Mouse (Mus musculus): ENCODE measurements at regions not wholly inside any gene's neighbourhood (a gene's known extent, or its start where the extent isn't known, plus 50 kb on each side); places are given as distances from the start of the nearest gene placed in this dataset.

DNA sequence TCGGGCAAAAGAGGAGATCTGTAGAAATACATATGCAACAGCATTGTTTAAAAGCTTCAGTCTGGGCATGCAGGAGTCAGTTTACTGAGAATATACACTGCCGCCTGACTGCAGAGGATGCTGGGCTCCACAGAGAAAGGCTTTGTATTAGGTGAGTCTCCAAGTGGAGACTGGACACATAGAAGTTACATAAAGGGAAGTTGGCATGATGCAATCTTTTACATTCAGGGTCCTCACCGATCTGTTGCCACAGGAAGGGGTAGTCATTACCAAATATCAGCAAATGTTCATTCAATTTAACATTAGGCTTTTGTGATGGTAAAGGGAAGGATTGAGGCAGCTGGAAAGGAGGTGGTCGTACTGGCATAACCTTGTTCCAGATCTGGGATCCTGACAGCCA is 89.7 kb upstream of the Arntl start:
- no peaks in the 10 kb centered on the region for H3K36me3 ChIP-seq (ENCODE audit: control insufficient read depth, insufficient read depth, low read length)
- peaks cover 10% of the 10 kb centered on the region for H3K4me1 ChIP-seq (ENCODE audit: control insufficient read depth, insufficient read depth, low read length)
- 81% methylated on average over 4 of the region's 4 CpGs for WGBS
- no peaks in the 10 kb centered on the region for H3K9me3 ChIP-seq (ENCODE audit: control insufficient read depth, low read depth, low read length)
- H3K27ac ChIP-seq (ENCODE audit: low read length) = no peak overlapping the region
- no peak overlapping the region for H3K4me3 ChIP-seq (ENCODE audit: low read depth, low read length)
- H3K9ac ChIP-seq (replicated peaks; ENCODE audit: low read depth, low read length) = no peak overlapping the region
- H3K4me2 ChIP-seq (replicated peaks; ENCODE audit: low read depth, low read length) = no peak overlapping the region
- ATAC-seq (ENCODE audit: insufficient number of reproducible peaks, insufficient read depth, low FRiP score, low read depth) = no peak
- no peaks in the 10 kb centered on the region for H3K27me3 ChIP-seq (ENCODE audit: control insufficient read depth, insufficient read depth, low read length)

GRCm38 (mm10) chr7:113121911-113122319 is 85.3 kb upstream of the Arntl start:
- H3K4me1 ChIP-seq (ENCODE audit: control insufficient read depth, insufficient read depth, low read length) = peaks cover 5% of the 10 kb centered on the region; the same call in 1 of the 2 replicates
- peak overlapping the region; percentile 66; the same call in 1 of the 2 replicates for H3K27ac ChIP-seq (ENCODE audit: low read length)
- H3K9ac ChIP-seq (replicated peaks; ENCODE audit: low read depth, low read length) = no peak overlapping the region
- H3K36me3 ChIP-seq (ENCODE audit: control insufficient read depth, insufficient read depth, low read length) = no peaks in the 10 kb centered on the region
- H3K4me3 ChIP-seq (ENCODE audit: low read depth, low read length) = no peak overlapping the region
- H3K27me3 ChIP-seq (ENCODE audit: control insufficient read depth, insufficient read depth, low read length) = no peaks in the 10 kb centered on the region
- no peaks in the 10 kb centered on the region for H3K9me3 ChIP-seq (ENCODE audit: control insufficient read depth, low read depth, low read length)
- peak; percentile 91 for ATAC-seq (ENCODE audit: insufficient number of reproducible peaks, insufficient read depth, low FRiP score, low read depth)
- H3K4me2 ChIP-seq (replicated peaks; ENCODE audit: low read depth, low read length) = no peak overlapping the region
- 22% methylated on average over 6 of the region's 6 CpGs for WGBS

- WGBS = 82% methylated on average over 1 of the region's 1 CpGs
- no peak overlapping the region for H3K4me2 ChIP-seq (replicated peaks; ENCODE audit: low read depth, low read length)
- no peak overlapping the region for H3K9ac ChIP-seq (replicated peaks; ENCODE audit: low read depth, low read length)
- H3K27me3 ChIP-seq (ENCODE audit: control insufficient read depth, insufficient read depth, low read length) = no peaks in the 10 kb centered on the region
- H3K27ac ChIP-seq (ENCODE audit: low read length) = no peak overlapping the region
- peaks cover 5% of the 10 kb centered on the region; the same call in 1 of the 2 replicates for H3K4me1 ChIP-seq (ENCODE audit: control insufficient read depth, insufficient read depth, low read length)
- ATAC-seq (ENCODE audit: insufficient number of reproducible peaks, insufficient read depth, low FRiP score, low read depth) = no peak
- H3K9me3 ChIP-seq (ENCODE audit: control insufficient read depth, low read depth, low read length) = no peaks in the 10 kb centered on the region
- no peak overlapping the region for H3K4me3 ChIP-seq (ENCODE audit: low read depth, low read length)
- no peaks in the 10 kb centered on the region for H3K36me3 ChIP-seq (ENCODE audit: control insufficient read depth, insufficient read depth, low read length)
Measured at GRCm38 (mm10) chr7:113126010-113126409, 81.3 kb upstream of the Arntl start.

GRCm38 (mm10) chr7:113130552-113130951 is 76.7 kb upstream of the Arntl start:
- H3K4me3 ChIP-seq (ENCODE audit: low read depth, low read length) = no peak overlapping the region
- 77% methylated on average over 6 of the region's 6 CpGs for WGBS
- H3K9ac ChIP-seq (replicated peaks; ENCODE audit: low read depth, low read length) = no peak overlapping the region
- H3K9me3 ChIP-seq (ENCODE audit: control insufficient read depth, low read depth, low read length) = no peaks in the 10 kb centered on the region
- no peaks in the 10 kb centered on the region for H3K36me3 ChIP-seq (ENCODE audit: control insufficient read depth, insufficient read depth, low read length)
- no peak overlapping the region for H3K27ac ChIP-seq (ENCODE audit: low read length)
- H3K27me3 ChIP-seq (ENCODE audit: control insufficient read depth, insufficient read depth, low read length) = no peaks in the 10 kb centered on the region
- ATAC-seq (ENCODE audit: insufficient number of reproducible peaks, insufficient read depth, low FRiP score, low read depth) = no peak
- H3K4me2 ChIP-seq (replicated peaks; ENCODE audit: low read depth, low read length) = no peak overlapping the region
- H3K4me1 ChIP-seq (ENCODE audit: control insufficient read depth, insufficient read depth, low read length) = no peaks in the 10 kb centered on the region

DNA sequence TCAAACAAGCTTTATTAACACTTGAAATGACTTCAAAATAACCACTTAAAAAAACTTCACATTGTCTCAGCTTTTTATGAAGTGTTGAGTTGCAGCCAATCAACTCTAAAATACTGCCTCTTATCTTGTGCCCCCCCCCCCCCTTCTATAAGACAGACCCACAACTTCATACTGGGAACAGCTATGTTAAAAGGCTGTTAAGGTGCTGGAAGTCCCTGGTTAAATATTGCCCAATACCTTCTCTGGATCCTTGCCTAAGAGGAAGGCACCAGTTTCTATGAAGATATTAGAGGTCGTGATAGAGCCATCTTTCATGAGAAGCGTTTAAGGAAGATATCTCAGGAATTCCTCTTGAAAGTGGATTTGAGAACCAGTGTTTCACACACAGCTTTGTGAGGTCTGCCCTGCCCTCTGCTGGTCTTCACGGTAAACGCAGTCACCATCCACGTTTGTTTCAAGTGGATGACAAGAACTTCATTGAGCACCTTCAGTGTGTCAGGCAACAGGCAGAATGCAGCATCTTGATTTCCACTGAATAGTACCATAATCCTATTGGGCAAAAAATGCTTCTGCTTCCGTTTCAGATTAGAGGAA is 75.2 kb upstream of the Arntl start:
- Histone ChIP-seq H3K4me2 (replicated peaks; ENCODE audit: low read depth, low read length) (no peak overlapping the region), H3K4me3 (ENCODE audit: low read depth, low read length) (no peak overlapping the region), H3K4me1 (ENCODE audit: control insufficient read depth, insufficient read depth, low read length) (no peaks in the 10 kb centered on the region), H3K27ac (ENCODE audit: low read length) (no peak overlapping the region), H3K9me3 (ENCODE audit: control insufficient read depth, low read depth, low read length) (no peaks in the 10 kb centered on the region), H3K9ac (replicated peaks; ENCODE audit: low read depth, low read length) (no peak overlapping the region), H3K27me3 (ENCODE audit: control insufficient read depth, insufficient read depth, low read length) (no peaks in the 10 kb centered on the region), H3K36me3 (ENCODE audit: control insufficient read depth, insufficient read depth, low read length) (no peaks in the 10 kb centered on the region)
- 2% methylated on average over 6 of the region's 6 CpGs for WGBS
- ATAC-seq (ENCODE audit: insufficient number of reproducible peaks, insufficient read depth, low FRiP score, low read depth) = no peak

DNA sequence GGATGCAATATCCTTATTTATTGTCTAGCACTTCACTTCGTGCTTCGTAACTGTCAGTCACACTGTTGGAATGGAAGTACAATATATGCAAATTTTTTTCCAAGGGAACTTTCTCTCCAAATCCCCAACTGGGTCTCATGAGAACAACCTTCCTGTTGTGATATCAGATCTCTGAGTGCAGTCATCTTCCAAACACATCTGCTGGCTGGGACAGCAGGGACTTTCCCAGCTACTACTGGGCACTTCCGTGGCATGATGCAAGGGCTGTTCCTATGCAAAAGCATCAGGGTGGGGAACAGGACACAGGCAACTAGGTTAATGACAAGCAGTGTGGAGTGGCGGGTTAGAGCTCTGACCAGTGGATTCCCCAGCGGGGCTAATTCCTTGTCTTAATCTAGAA is 73.4 kb upstream of the Arntl start:
- H3K4me3 ChIP-seq (ENCODE audit: low read depth, low read length) = no peak overlapping the region
- WGBS = 83% methylated on average over 5 of the region's 5 CpGs
- no peaks in the 10 kb centered on the region for H3K36me3 ChIP-seq (ENCODE audit: control insufficient read depth, insufficient read depth, low read length)
- H3K27me3 ChIP-seq (ENCODE audit: control insufficient read depth, insufficient read depth, low read length) = no peaks in the 10 kb centered on the region
- no peak for ATAC-seq (ENCODE audit: insufficient number of reproducible peaks, insufficient read depth, low FRiP score, low read depth)
- no peak overlapping the region for H3K4me2 ChIP-seq (replicated peaks; ENCODE audit: low read depth, low read length)
- no peak overlapping the region for H3K27ac ChIP-seq (ENCODE audit: low read length)
- no peaks in the 10 kb centered on the region for H3K9me3 ChIP-seq (ENCODE audit: control insufficient read depth, low read depth, low read length)
- no peak overlapping the region for H3K9ac ChIP-seq (replicated peaks; ENCODE audit: low read depth, low read length)
- H3K4me1 ChIP-seq (ENCODE audit: control insufficient read depth, insufficient read depth, low read length) = no peaks in the 10 kb centered on the region

DNA sequence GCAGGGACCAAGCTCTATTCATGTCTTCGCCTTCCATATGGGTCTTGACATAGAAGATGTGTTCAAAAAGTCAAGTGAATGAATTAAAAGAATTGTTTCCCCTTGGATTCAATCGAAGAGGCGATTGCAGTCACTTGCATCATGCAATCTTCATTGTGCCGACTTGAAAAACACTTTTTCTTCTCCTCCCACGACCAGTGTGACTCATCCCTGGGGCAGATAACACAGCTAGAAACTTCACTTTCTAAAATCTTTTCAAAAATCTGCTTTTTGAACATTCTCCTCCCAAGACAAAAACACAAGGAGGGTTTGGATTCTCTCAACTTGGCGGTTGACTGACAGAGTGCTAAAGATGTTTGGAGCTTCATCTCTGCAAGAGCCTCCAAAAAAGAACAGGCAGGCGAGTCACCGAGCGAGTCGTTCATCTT is 67.2 kb upstream of the Arntl start:
- no peak overlapping the region for H3K4me3 ChIP-seq (ENCODE audit: low read depth, low read length)
- H3K27me3 ChIP-seq (ENCODE audit: control insufficient read depth, insufficient read depth, low read length) = no peaks in the 10 kb centered on the region
- no peaks in the 10 kb centered on the region for H3K9me3 ChIP-seq (ENCODE audit: control insufficient read depth, low read depth, low read length)
- no peaks in the 10 kb centered on the region for H3K4me1 ChIP-seq (ENCODE audit: control insufficient read depth, insufficient read depth, low read length)
- no peak overlapping the region for H3K27ac ChIP-seq (ENCODE audit: low read length)
- no peak for ATAC-seq (ENCODE audit: insufficient number of reproducible peaks, insufficient read depth, low FRiP score, low read depth)
- H3K9ac ChIP-seq (replicated peaks; ENCODE audit: low read depth, low read length) = no peak overlapping the region
- no peaks in the 10 kb centered on the region for H3K36me3 ChIP-seq (ENCODE audit: control insufficient read depth, insufficient read depth, low read length)
- WGBS = 70% methylated on average over 10 of the region's 10 CpGs
- no peak overlapping the region for H3K4me2 ChIP-seq (replicated peaks; ENCODE audit: low read depth, low read length)

DNA sequence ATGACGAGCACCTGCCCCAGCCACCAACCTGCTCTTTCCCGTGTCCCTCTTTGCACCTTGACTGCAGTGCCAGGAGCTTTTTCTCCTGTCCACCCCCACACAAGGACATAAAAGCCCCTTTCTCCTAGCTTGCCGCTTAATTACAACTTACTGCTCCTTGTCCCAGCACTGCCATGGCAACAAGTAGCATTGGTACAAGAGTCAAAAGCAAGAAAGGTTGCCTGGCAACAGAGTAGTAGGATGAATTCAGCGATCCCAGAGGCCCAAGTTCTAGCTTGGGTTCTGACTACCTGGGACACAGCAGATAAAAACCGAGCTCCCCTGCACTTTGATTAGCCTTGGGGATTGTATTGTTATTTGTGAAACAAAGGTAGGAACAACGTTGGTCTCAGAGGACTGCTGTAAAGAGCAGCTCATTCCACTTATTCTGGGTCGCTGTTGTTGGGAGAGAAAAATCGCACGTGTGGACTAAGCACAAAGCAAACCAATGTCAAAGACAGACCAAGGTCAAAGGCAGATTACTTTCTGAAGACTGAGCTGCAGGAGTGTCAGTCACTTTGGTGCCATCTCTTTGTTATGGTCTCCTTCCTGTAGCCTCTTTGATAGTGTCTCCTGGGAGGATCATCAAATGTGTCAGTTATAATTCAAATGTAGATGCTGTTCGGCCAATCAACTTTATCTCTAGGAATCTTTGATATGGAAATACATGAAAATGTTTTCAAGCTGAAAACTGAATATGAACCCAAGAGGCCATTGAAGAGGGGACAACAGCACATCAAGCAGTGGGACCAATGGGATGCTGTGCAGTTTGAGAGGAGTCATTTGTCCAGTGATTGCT is 65.2 kb upstream of the Arntl start:
- Histone ChIP-seq H3K4me3 (ENCODE audit: low read depth, low read length) (no peak overlapping the region), H3K9me3 (ENCODE audit: control insufficient read depth, low read depth, low read length) (no peaks in the 10 kb centered on the region), H3K27me3 (ENCODE audit: control insufficient read depth, insufficient read depth, low read length) (no peaks in the 10 kb centered on the region), H3K4me1 (ENCODE audit: control insufficient read depth, insufficient read depth, low read length) (no peaks in the 10 kb centered on the region), H3K9ac (replicated peaks; ENCODE audit: low read depth, low read length) (no peak overlapping the region), H3K27ac (ENCODE audit: low read length) (no peak overlapping the region), H3K4me2 (replicated peaks; ENCODE audit: low read depth, low read length) (no peak overlapping the region), H3K36me3 (ENCODE audit: control insufficient read depth, insufficient read depth, low read length) (no peaks in the 10 kb centered on the region)
- ATAC-seq (ENCODE audit: insufficient number of reproducible peaks, insufficient read depth, low FRiP score, low read depth) = no peak
- 61% methylated on average over 10 of the region's 10 CpGs for WGBS

Measured in stomach, embryonic 14.5 days (tissue).